Mouse (Mus musculus): ENCODE measurements around the gene Camkk2.

The Camkk2 gene

GRCm38 (mm10) chr5:122731991-122732673 is 47.1 kb downstream of the Camkk2 start:
- peak; percentile 12; the same call in 1 of the 2 replicates for TF ChIP-seq GATA4 (IDR thresholded peaks at IDR 0.05; ENCODE audit: insufficient replicate concordance, low read length)

GRCm38 (mm10) chr5:122731321-122731720 is 47.9 kb downstream of the Camkk2 start:
- TF ChIP-seq GATA4 (IDR thresholded peaks at IDR 0.05; ENCODE audit: insufficient replicate concordance, low read length): no peak

- TF ChIP-seq GATA4 (IDR thresholded peaks at IDR 0.05; ENCODE audit: insufficient replicate concordance, low read length): no peak
Measured at GRCm38 (mm10) chr5:122730776-122731175, 48.4 kb downstream of the Camkk2 start.

DNA sequence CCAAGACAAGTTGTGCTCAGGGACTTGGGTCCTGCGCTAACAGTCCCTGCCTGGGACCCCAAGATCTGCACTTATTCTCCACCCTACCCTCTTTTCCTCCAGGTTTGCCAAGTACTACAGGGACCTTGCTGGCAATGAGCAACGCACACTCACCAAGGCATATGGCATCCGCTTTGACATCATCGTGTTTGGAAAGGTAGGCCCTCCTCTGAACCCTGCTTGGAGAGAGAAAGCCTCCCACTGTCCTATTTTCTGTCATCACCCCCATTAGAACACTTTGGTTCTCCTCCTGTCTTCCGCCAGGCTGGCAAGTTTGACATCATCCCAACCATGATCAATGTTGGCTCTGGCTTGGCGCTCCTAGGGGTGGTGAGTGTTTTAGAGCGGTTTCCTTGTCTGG is 52.1 kb downstream of the Camkk2 start:
- no peak for TF ChIP-seq GATA4 (IDR thresholded peaks at IDR 0.05; ENCODE audit: insufficient replicate concordance, low read length)

GRCm38 (mm10) chr5:122726595-122726994 is 52.6 kb downstream of the Camkk2 start:
- no peak for TF ChIP-seq GATA4 (IDR thresholded peaks at IDR 0.05; ENCODE audit: insufficient replicate concordance, low read length)

DNA sequence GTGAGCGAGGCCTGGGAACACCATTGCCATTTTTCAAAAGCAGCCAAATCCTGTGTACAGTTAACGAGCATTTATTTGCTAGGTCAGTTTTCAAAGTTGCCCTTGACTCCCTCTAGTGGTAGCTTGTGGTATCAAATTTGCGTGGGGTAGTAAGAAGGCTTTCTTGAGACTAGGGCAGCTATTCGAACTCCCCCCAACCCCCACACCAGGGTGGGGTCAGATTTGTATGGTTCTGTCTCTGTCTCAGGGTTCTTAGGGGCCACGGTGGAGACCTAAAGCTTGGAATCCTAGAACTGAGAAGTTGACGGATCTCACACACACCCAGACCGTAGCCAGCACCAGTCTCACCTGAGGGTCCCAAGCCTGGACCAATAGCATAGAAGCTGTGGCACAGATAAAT is 53.1 kb downstream of the Camkk2 start:
- TF ChIP-seq GATA4 (IDR thresholded peaks at IDR 0.05; ENCODE audit: insufficient replicate concordance, low read length): no peak

DNA sequence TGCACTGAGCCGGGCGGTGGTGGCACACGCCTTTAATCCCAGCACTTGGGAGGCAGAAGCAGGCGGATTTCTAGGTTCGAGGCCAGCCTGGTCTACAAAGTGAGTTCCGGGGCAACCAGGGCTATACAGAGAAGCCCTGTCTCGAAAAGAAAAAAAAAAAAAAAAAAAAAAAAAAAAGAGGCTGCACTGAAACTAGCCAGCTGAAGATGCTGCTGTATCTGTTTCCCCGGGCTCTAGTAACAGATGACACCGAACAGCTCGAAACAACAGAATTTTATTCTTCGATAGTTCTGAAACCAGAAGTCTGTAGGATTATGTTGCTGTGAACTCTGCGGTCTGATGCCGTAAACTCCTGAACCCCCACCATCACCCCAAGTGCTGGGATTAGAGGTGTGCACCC is 53.8 kb downstream of the Camkk2 start:
- TF ChIP-seq GATA4 (IDR thresholded peaks at IDR 0.05; ENCODE audit: insufficient replicate concordance, low read length): no peak

- TF ChIP-seq GATA4 (IDR thresholded peaks at IDR 0.05; ENCODE audit: insufficient replicate concordance, low read length): no peak
Measured at GRCm38 (mm10) chr5:122719168-122719567, 60.0 kb downstream of the Camkk2 start.

DNA sequence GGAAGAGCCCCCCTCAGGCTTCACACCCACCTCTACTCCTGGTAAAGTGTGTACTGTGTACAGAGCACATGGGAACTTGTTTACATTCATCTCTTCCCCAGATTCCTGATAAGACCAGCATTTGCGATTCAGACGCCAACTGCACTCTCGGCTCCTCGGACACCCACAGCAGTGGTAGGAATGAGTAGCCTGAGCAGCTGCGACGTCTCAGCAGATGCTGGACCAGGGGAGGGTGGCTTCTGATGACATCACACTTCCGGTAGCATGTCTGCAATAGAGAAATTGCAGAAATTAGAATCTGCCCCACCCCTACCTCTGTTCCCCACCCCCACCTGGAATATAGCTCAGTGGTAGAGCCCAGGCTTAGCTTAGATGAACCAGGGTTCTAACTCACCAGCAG is 60.8 kb downstream of the Camkk2 start:
- TF ChIP-seq GATA4 (IDR thresholded peaks at IDR 0.05; ENCODE audit: insufficient replicate concordance, low read length): no peak

- no peak for TF ChIP-seq GATA4 (IDR thresholded peaks at IDR 0.05; ENCODE audit: insufficient replicate concordance, low read length)
Measured at GRCm38 (mm10) chr5:122716793-122717192, 62.4 kb downstream of the Camkk2 start.

DNA sequence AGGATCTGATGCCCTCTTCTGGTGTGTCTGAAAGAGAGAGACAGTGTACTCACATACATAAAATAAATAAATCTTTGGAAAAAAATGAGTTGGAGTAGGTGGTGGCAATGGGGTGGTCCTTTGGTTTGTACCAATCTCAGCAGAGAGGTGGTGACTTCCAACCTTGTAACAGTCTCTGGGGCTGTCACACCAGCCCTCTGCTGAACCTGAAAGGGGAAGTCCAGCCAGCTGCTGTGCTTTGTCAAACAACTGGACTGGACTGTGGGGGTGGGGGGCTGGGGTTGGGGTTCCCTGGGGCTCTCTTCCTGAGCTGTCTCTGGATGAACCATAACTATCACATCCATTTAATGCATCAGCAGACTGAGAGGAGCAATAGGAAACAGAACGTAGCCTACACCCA is 63.5 kb downstream of the Camkk2 start:
- no peak for TF ChIP-seq GATA4 (IDR thresholded peaks at IDR 0.05; ENCODE audit: insufficient replicate concordance, low read length)

GRCm38 (mm10) chr5:122708819-122709218 is 70.4 kb downstream of the Camkk2 start:
- no peak for TF ChIP-seq GATA4 (IDR thresholded peaks at IDR 0.05; ENCODE audit: insufficient replicate concordance, low read length)

- peak; percentile 32; the same call in 1 of the 2 replicates for TF ChIP-seq GATA4 (IDR thresholded peaks at IDR 0.05; ENCODE audit: insufficient replicate concordance, low read length)
Measured at GRCm38 (mm10) chr5:122707276-122708181, 71.7 kb downstream of the Camkk2 start, which contains the start of gene P2rx4. Gene P2rx4 (plus strand): TSS chr5:122707544.

DNA sequence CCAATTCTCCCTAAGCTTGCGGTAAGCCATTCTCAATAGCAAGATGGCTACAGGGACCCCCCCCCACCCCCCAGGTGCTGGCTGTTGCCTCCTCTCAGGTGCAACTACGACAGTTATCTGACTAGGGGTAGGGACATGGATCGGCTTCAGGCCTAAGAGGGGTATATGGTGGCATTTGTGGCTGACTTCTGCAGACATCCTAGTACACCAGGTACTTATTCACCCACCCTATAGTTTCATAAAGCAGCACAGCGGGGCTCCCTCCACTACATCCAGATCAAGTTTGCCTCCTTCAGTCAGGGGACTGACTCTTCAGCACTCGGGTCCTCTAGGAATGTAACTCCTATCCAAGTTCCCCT is 72.3 kb downstream of the Camkk2 start:
- TF ChIP-seq GATA4 (IDR thresholded peaks at IDR 0.05; ENCODE audit: insufficient replicate concordance, low read length): no peak

GRCm38 (mm10) chr5:122705174-122705573 is 74.0 kb downstream of the Camkk2 start:
- no peak for TF ChIP-seq GATA4 (IDR thresholded peaks at IDR 0.05; ENCODE audit: insufficient replicate concordance, low read length)

GRCm38 (mm10) chr5:122704571-122704970 is 74.6 kb downstream of the Camkk2 start:
- TF ChIP-seq GATA4 (IDR thresholded peaks at IDR 0.05; ENCODE audit: insufficient replicate concordance, low read length): no peak

Data from liver, adult (tissue).